Comparison of ENCODE assay signal across 21 mouse cellular contexts in the genomic region with DNA sequence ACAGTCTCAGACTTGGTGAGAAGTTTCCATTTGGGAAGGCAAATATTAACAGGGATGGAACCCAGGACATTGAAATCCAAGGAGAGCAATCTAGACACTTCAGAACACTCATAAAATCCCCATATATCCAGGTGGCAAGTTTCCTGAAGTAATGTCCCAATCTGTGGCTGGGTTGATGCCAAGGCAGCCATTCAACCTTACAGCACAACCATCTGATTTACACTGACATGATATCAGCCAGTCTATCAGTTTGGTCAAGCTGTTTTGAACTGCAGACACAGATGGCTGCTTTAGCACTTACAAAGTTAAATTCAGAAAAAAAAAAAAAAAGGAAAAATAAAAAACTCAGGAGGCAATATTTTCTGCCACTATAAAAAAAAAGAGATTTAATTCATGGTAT.
DNase-seq lines count a peak whose midpoint lies in the region; ATAC-seq and TF ChIP-seq lines count a peak whose summit lies in the region.
"Had no signal": no experiment of that assay in that cellular context is flagged by ENCODE, and none has a peak within 500 bp of the region (broad histone marks: within the 10 kb centered on the region; RNA-seq: fewer than 3 reads in every experiment).

No protein-coding gene starts in this region.

- peak; percentile 47 to 65 for DNase-seq in cerebellum, postnatal 10 days
- DNase-seq in cerebellum, adult 9-11 months, result no peak
- DNase-seq in midbrain, postnatal 0 days (ENCODE audit: low spot score), result peak; percentile 32
- no peak for DNase-seq in midbrain, embryonic 10.5 days (ENCODE audit: low spot score)
- DNase-seq in brain, embryonic 18.5 days (ENCODE audit: low read depth, low spot score), result peak; percentile 6
- DNase-seq: adrenal gland, adult 8-10 months; adrenal gland, postnatal 36 days; B cell, adult 2 months; cerebellum, adult 2 months; cerebellum, postnatal 36 days; gastrocnemius, postnatal 10 days; heart, adult 18-20 months; heart, postnatal 14 days had no signal

- no peak overlapping the region for H3K27ac ChIP-seq in forebrain, embryonic 16.5 days (ENCODE audit: low read length)
- no peak overlapping the region for H3K27ac ChIP-seq in forebrain, embryonic 15.5 days (replicated peaks)
- no peak overlapping the region for H3K27ac ChIP-seq in midbrain, postnatal 0 days (ENCODE audit: low read depth, low read length)
- no peak overlapping the region for H3K27ac ChIP-seq in midbrain, embryonic 10.5 days (replicated peaks)
- H3K27ac ChIP-seq: embryonic facial prominence, embryonic 13.5 days; heart, embryonic 10.5 days; hindbrain, embryonic 14.5 days had no signal

- no peaks in the 10 kb centered on the region for H3K9me3 ChIP-seq in forebrain, embryonic 16.5 days (ENCODE audit: control insufficient read depth, low read length)
- H3K9me3 ChIP-seq in forebrain, embryonic 15.5 days, result no peaks in the 10 kb centered on the region
- H3K9me3 ChIP-seq in midbrain, postnatal 0 days (ENCODE audit: low read length), result no peaks in the 10 kb centered on the region
- no peaks in the 10 kb centered on the region for H3K9me3 ChIP-seq in midbrain, embryonic 10.5 days (replicated peaks)
- H3K9me3 ChIP-seq: embryonic facial prominence, embryonic 13.5 days; G1E; heart, embryonic 10.5 days had no signal

- no peaks in the 10 kb centered on the region for H3K27me3 ChIP-seq in forebrain, embryonic 16.5 days (replicated peaks; ENCODE audit: control insufficient read depth, insufficient read depth, low read length)
- no peaks in the 10 kb centered on the region for H3K27me3 ChIP-seq in forebrain, embryonic 15.5 days
- H3K27me3 ChIP-seq in midbrain, postnatal 0 days (ENCODE audit: insufficient read depth, low read length), result no peaks in the 10 kb centered on the region
- H3K27me3 ChIP-seq in midbrain, embryonic 10.5 days (ENCODE audit: low read depth, poor library complexity, severe bottlenecking), result no peaks in the 10 kb centered on the region
- H3K27me3 ChIP-seq: embryonic facial prominence, embryonic 13.5 days had no signal

- peak; percentile 59 for ATAC-seq in forebrain, embryonic 16.5 days
- no peak for ATAC-seq in forebrain, embryonic 15.5 days (replicated peaks)
- no peak for ATAC-seq in midbrain, postnatal 0 days (ENCODE audit: low FRiP score)
- ATAC-seq: CD4-positive, CD25-positive, alpha-beta regulatory T cell, adult 4 months; intestine, embryonic 16.5 days had no signal

- H3K4me1 ChIP-seq in forebrain, embryonic 16.5 days (replicated peaks; ENCODE audit: control insufficient read depth, insufficient read depth, low read length), result no peaks in the 10 kb centered on the region
- no peaks in the 10 kb centered on the region for H3K4me1 ChIP-seq in forebrain, embryonic 15.5 days
- no peaks in the 10 kb centered on the region for H3K4me1 ChIP-seq in midbrain, postnatal 0 days (ENCODE audit: insufficient read depth, low read length)
- H3K4me1 ChIP-seq in midbrain, embryonic 10.5 days, result no peaks in the 10 kb centered on the region
- H3K4me1 ChIP-seq: embryonic facial prominence, embryonic 13.5 days; heart, embryonic 10.5 days had no signal

- no peak overlapping the region for H3K9ac ChIP-seq in forebrain, embryonic 16.5 days (replicated peaks; ENCODE audit: low read depth, low read length)
- no peak overlapping the region for H3K9ac ChIP-seq in forebrain, embryonic 15.5 days (replicated peaks)
- no peak overlapping the region for H3K9ac ChIP-seq in midbrain, postnatal 0 days (replicated peaks; ENCODE audit: low read length, poor library complexity, severe bottlenecking)
- H3K9ac ChIP-seq: embryonic facial prominence, embryonic 13.5 days; hindbrain, embryonic 14.5 days had no signal

- no peak overlapping the region for H3K4me2 ChIP-seq in forebrain, embryonic 16.5 days (ENCODE audit: low read length)
- no peak overlapping the region for H3K4me2 ChIP-seq in forebrain, embryonic 15.5 days (replicated peaks)
- no peak overlapping the region for H3K4me2 ChIP-seq in midbrain, postnatal 0 days (ENCODE audit: low read depth, low read length, poor library complexity, severe bottlenecking)
- H3K4me2 ChIP-seq: embryonic facial prominence, embryonic 13.5 days; hindbrain, embryonic 14.5 days had no signal

- no peaks in the 10 kb centered on the region for H3K36me3 ChIP-seq in forebrain, embryonic 16.5 days (ENCODE audit: control insufficient read depth, insufficient read depth)
- H3K36me3 ChIP-seq in forebrain, embryonic 15.5 days, result no peaks in the 10 kb centered on the region
- no peaks in the 10 kb centered on the region for H3K36me3 ChIP-seq in midbrain, postnatal 0 days (ENCODE audit: insufficient read depth, low read length)
- no peaks in the 10 kb centered on the region for H3K36me3 ChIP-seq in midbrain, embryonic 10.5 days
- H3K36me3 ChIP-seq: embryonic facial prominence, embryonic 13.5 days; G1E; heart, embryonic 10.5 days had no signal

- H3K4me3 ChIP-seq in forebrain, embryonic 16.5 days (replicated peaks; ENCODE audit: low read length), result no peak overlapping the region
- H3K4me3 ChIP-seq in forebrain, embryonic 15.5 days, result no peak overlapping the region
- H3K4me3 ChIP-seq in midbrain, postnatal 0 days (ENCODE audit: low read depth, low read length), result no peak overlapping the region
- H3K4me3 ChIP-seq in midbrain, embryonic 10.5 days, result no peak overlapping the region
- H3K4me3 ChIP-seq: embryonic facial prominence, embryonic 13.5 days; heart, embryonic 10.5 days had no signal

- TF ChIP-seq CTCF in midbrain, postnatal 0 days (IDR thresholded peaks at IDR 0.05), result no peak

Comparison
In these comparisons a context has a peak if more than half of its experiments do, and no peak if none do; other contexts are left out.
1. DNase-seq: peak in cerebellum, postnatal 10 days (2 of 2), midbrain, postnatal 0 days (single experiment) and brain, embryonic 18.5 days (single experiment); none in cerebellum, adult 9-11 months (single experiment) and midbrain, embryonic 10.5 days (single experiment).